Mouse (Mus musculus) olfactory bulb, adult 2 months (tissue): ENCODE measurements at regions not wholly inside any gene's neighbourhood (a gene's known extent, or its start where the extent isn't known, plus 50 kb on each side); places are given as distances from the start of the nearest gene placed in this dataset.
"Not testable (repeated sequence)": the region's sequence is repeated elsewhere in the genome, so short reads cannot be mapped to it uniquely, and the experiment has no call there.

Experiments used
- H3K27ac ChIP-seq: fragments of 200-500 bp; 2 replicates; pipeline ENCODE4 v1.5.1; 2012; ENCODE audit warnings: low read depth, low read length; ENCODE audit not compliant: insufficient read depth
- H3K4me1 ChIP-seq: fragments of 200-500 bp; 2 replicates; pipeline ENCODE4 v1.6.1; 2012; ENCODE audit warnings: low read length; ENCODE audit not compliant: control insufficient read depth, insufficient read depth
- H3K4me3 ChIP-seq: fragments of 200-500 bp; 2 replicates; pipeline ENCODE4 v1.5.1; 2012; ENCODE audit warnings: mild to moderate bottlenecking, low read depth, low read length, moderate library complexity; ENCODE audit not compliant: insufficient read depth
- CTCF ChIP-seq: fragments of 200-500 bp; IDR thresholded peaks from 2 replicates; pipeline ENCODE4 v1.5.1; 2012; ENCODE audit warnings: low read depth, mild to moderate bottlenecking, low read length, moderate library complexity; ENCODE audit not compliant: insufficient read depth
- POLR2A ChIP-seq: fragments of 200-500 bp; IDR thresholded peaks from 2 replicates; pipeline ENCODE4 v1.6.1; 2012; ENCODE audit warnings: mild to moderate bottlenecking, low read depth, low read length, moderate library complexity; ENCODE audit not compliant: insufficient read depth
- WGBS: fragments of 180-500 bp; shearing (Covaris S2); methylation state at CpG from one replicate; pipeline ENCODE4 v1.1.7; 2018; 5-methylcytosine and 5-hydroxymethylcytosine counted together

DNA sequence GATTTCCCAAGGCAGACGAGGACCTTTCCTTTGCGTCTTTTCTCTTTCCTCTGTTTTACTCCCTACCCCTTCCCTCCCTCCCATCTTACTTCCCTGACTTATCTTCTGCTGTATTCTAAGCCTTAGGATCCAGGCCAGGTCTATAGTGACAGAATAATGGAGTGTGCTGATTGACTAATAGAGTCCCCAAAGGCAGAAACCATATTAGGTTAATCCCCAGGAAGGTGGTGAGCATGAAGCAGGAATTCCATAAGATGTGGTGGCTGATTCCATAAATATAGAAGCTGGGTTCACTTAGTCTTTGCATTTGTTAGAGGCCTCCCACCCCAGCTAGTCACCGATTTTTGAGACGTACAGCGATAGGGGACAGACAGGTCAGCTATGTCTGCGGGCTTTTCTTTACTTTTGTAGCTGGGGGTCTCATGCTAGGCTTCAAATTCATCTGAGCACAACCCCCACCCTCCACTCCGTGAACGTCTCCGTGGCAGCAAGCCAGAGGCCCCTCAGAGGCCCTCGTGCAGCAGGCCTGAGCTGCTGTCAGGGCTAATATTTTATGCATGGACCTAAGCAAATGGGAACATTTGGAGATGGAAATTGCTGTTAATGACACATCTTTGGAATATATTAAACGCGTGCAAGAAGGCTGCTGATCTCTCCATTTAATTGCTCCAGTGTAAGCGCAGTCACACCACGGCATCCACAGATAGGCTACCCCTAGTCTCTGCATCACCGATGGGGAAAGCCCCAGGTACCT lies 145.8 kb upstream of the Rtl1 start:
- Histone ChIP-seq H3K4me3 (no peak overlapping the region), H3K4me1 (peaks cover 31% of the 10 kb centered on the region), H3K27ac (no peak overlapping the region)
- TF ChIP-seq CTCF (no peak), POLR2A (no peak)
- 51% methylated on average over 15 of the region's 15 CpGs for WGBS

- no peak overlapping the region for H3K27ac ChIP-seq
- peaks cover 34% of the 10 kb centered on the region for H3K4me1 ChIP-seq
- no peak for TF ChIP-seq CTCF
- TF ChIP-seq POLR2A, result no peak
- WGBS, result 89% methylated on average over 5 of the region's 5 CpGs
- no peak overlapping the region for H3K4me3 ChIP-seq
Measured at GRCm38 (mm10) chr12:109747201-109747600, 147.1 kb upstream of the Rtl1 start.

DNA sequence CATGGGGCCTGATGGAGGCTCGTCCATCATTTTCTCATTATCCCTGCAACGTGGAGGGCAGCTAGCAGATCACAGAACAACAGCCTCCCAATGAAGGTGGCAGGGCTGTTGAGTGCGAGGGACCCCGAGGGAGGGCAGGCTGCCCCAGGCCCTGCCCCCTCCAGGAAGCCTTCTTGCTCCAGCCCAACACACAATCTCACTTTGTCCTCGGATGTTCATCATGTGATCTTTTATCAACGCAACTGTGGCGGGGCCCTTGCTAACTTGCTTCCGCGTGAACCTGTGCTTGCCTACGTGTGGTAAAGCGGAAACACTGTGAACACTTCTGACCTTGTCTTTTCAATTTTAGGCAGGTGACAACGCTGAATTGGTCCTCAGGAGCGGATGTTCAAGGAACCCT lies 147.6 kb upstream of the Rtl1 start:
- Histone ChIP-seq H3K4me3 (no peak overlapping the region), H3K27ac (no peak overlapping the region), H3K4me1 (peaks cover 31% of the 10 kb centered on the region)
- TF ChIP-seq CTCF (no peak), POLR2A (no peak)
- WGBS, result 88% methylated on average over 13 of the region's 13 CpGs

DNA sequence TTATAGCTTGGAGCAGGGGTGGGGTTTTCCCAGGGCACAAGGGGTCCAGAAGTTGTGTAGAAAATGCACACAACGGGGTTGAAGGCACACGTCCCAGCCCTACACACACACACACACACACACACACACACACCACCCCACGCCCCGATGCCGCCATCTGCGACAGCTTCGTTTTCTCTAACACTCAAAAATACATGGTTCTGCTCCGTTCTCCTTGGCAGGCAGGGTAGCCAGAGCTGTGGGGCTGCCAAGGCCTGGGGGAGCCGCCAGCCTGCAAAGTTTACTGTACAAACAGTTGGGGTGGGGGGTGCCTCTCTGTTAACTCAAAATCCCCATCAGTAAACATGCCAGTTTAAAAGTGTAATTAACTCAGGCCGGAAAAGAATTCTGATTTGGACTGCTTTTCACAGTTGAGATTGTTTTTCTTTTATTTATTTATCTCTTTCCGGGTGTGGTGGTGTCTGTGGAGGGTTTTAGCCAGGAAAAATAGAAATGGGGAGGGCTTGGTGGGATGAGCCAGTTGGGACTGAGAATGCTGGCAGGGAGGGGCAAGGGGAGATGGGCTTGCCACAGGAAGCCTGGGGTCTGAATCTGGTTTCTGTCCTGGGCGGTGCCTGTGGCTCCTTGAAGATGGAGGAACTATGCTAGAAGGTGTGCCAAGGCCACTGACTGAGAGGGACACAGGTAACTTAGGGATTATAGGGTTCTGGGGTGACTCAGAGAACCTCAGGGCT lies 148.4 kb upstream of the Rtl1 start:
- TF ChIP-seq CTCF (no peak), POLR2A (no peak)
- no peak overlapping the region for H3K4me3 ChIP-seq
- H3K4me1 ChIP-seq, result peaks cover 30% of the 10 kb centered on the region
- WGBS, result 44% methylated on average over 12 of the region's 12 CpGs
- H3K27ac ChIP-seq, result no peak overlapping the region; the same call in 1 of the 2 replicates

GRCm38 (mm10) chr12:109749256-109749655 lies 149.1 kb upstream of the Rtl1 start:
- no peak overlapping the region for H3K4me3 ChIP-seq
- TF ChIP-seq POLR2A, result no peak
- no peak for TF ChIP-seq CTCF
- H3K27ac ChIP-seq, result 0 out of 2 replicates have a peak overlapping the region, but pooled peaks have one; percentile 3
- H3K4me1 ChIP-seq, result peaks cover 27% of the 10 kb centered on the region
- 58% methylated on average over 2 of the region's 2 CpGs for WGBS

GRCm38 (mm10) chr12:109749711-109750243 lies 149.6 kb upstream of the Rtl1 start:
- 5% methylated on average over 14 of the region's 14 CpGs for WGBS
- TF ChIP-seq CTCF (no peak), POLR2A (no peak)
- H3K27ac ChIP-seq, result 0 out of 2 replicates have a peak overlapping the region, but pooled peaks have one; percentile 3
- H3K4me1 ChIP-seq, result peaks cover 27% of the 10 kb centered on the region
- H3K4me3 ChIP-seq, result no peak overlapping the region

- no peak overlapping the region for H3K27ac ChIP-seq
- H3K4me3 ChIP-seq, result no peak overlapping the region
- 70% methylated on average over 7 of the region's 7 CpGs for WGBS
- TF ChIP-seq CTCF (no peak), POLR2A (no peak)
- H3K4me1 ChIP-seq, result peaks cover 4% of the 10 kb centered on the region
Measured at GRCm38 (mm10) chr12:109754986-109755385, 154.9 kb upstream of the Rtl1 start.

DNA sequence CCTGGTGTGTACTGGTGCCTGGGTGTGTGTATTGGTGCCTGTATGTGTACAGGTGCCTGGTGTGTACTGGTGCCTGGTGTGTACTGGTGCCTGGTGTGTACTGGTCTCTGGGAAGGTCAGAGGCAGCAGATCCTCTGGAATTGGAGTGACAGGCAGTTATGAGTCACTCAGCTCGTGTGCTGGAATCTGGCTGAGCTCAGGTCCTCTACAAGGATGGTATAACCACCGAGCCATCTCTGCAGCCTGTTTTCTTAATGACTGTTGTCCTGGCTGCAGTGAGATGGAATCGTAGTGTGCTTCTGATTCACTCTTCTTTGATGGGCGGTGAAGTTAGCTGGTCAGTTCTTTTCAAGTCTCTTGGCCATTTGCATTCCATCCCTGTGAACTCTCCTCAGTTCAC lies 164.2 kb upstream of the Rtl1 start:
- no peak overlapping the region for H3K4me3 ChIP-seq
- no peak for TF ChIP-seq POLR2A
- no peak for TF ChIP-seq CTCF
- 69% methylated on average over 4 of the region's 4 CpGs for WGBS
- H3K27ac ChIP-seq, result no peak overlapping the region
- H3K4me1 ChIP-seq, result no peaks in the 10 kb centered on the region

DNA sequence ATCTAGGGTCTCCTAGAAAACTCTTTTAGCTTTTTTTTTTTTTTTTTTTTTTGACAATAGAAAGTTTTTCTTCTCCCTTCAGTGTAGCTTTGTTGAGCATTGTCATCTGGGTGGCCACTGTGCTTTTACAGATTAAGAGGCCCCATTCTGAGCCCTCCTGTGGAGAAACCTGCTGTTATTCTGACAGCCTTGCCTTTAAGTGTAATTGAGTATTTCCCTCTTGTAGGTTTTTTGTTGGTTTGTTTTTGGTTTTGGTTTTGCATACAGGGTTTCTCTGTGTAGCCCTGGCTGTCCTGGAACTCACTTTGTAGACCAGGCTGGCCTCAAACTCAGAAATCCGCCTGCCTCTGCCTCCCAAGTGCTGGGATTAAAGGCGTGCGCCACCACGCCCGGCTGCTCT lies 166.5 kb upstream of the Rtl1 start:
- WGBS, result 93% methylated on average over 5 of the region's 5 CpGs
- not testable (repeated sequence) for H3K4me1 ChIP-seq, H3K27ac ChIP-seq, H3K4me3 ChIP-seq
